Mouse (Mus musculus) kidney, embryonic 15.5 days (tissue): ENCODE results near the gene 1700030K09Rik. TPM values are rescaled to one million over a fixed set of nuclear protein-coding genes. Genes with fewer than 3 reads are reported as not detected.

Experiments
- ATAC-seq: fragments of 200-750 bp; cut with Nextera tagmentation; replicated peaks from 2 replicates; pipeline ENCODE4 v1.8.0; 2017; ENCODE audit warnings: moderate TSS enrichment; ENCODE audit not compliant: low FRiP score
- H3K27ac ChIP-seq: fragments of 300-500 bp; sonication (generic); 2 replicates; pipeline ENCODE4 v1.5.1; 2015; ENCODE audit warnings: mild to moderate bottlenecking, inconsistent platforms
- H3K27me3 ChIP-seq: fragments of 300-500 bp; sonication (generic); 2 replicates; pipeline ENCODE4 v1.6.1; 2015; ENCODE audit warnings: inconsistent platforms
- H3K36me3 ChIP-seq: fragments of 300-500 bp; sonication (generic); 2 replicates; pipeline ENCODE4 v1.6.1; 2015; ENCODE audit warnings: inconsistent platforms
- H3K4me1 ChIP-seq: fragments of 300-500 bp; sonication (generic); 2 replicates; pipeline ENCODE4 v1.6.1; 2015; ENCODE audit warnings: inconsistent platforms
- H3K4me2 ChIP-seq: fragments of 300-500 bp; sonication (generic); 2 replicates; pipeline ENCODE4 v1.6.1; 2015; ENCODE audit warnings: moderate library complexity, mild to moderate bottlenecking, inconsistent platforms
- H3K4me3 ChIP-seq: fragments of 300-500 bp; sonication (generic); replicated peaks from 2 replicates; pipeline ENCODE4 v1.5.1; 2015; ENCODE audit warnings: mild to moderate bottlenecking, inconsistent platforms
- H3K9ac ChIP-seq: fragments of 300-500 bp; sonication (generic); 2 replicates; pipeline ENCODE4 v1.6.1; 2015; ENCODE audit warnings: mild to moderate bottlenecking, inconsistent platforms
- H3K9me3 ChIP-seq: fragments of 300-500 bp; sonication (generic); replicated peaks from 2 replicates; pipeline ENCODE4 v1.6.1; 2016; ENCODE audit warnings: inconsistent platforms
- WGBS: fragments of 180-500 bp; shearing (Covaris S2); methylation state at CpG from one replicate; pipeline ENCODE4 v1.1.7; 2015; ENCODE audit warnings: mixed read lengths; 5-methylcytosine and 5-hydroxymethylcytosine counted together
- microRNA-seq: library from miRNA; unstranded; fragments of <30 nt; microRNA quantifications from one replicate; pipeline ENCODE4, GENCODE M21; 2016
- polyA plus RNA-seq: library from polyadenylated mRNA; unstranded; fragments of >200 nt; fragmentation: Nextera tagmentation; extraction: Ambion mirVana; gene quantifications from 2 replicates; pipeline ENCODE4 v1.2.1, GENCODE M21; 2015

Gene 1700030K09Rik
- polyA plus RNA-seq, 1 experiment from 2014 or later, result 17.0 TPM

DNA sequence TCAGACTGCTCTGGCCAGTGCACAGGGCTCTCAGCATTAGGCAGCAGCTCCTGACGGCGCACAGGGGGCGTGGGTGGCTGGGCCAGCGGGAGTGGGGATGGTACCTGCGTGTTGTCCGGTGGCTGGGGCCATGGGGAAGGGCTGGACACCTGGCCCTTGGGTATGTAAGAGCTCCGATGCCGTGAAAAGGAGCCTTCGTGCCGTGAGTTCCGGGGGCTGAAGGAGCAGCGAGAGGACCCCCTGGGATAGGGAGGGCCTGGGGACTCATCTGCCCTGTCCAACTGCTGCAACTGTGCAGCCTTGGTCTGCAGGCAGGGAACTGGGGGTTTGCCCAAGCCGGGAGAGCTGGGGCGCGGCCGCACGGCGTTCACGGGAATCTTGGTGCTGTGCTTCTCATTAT is 52.5 kb downstream of the 1700030K09Rik start:
- WGBS, result 92% methylated on average over 19 of the region's 19 CpGs
- H3K4me2 ChIP-seq, result no peak overlapping the region
- H3K27me3 ChIP-seq, result no peaks in the 10 kb centered on the region
- H3K4me3 ChIP-seq, result no peak overlapping the region
- ATAC-seq, result no peak
- H3K9ac ChIP-seq, result no peak overlapping the region
- H3K36me3 ChIP-seq, result peaks cover 41% of the 10 kb centered on the region
- H3K27ac ChIP-seq, result no peak overlapping the region
- H3K9me3 ChIP-seq, result no peaks in the 10 kb centered on the region
- peaks cover 20% of the 10 kb centered on the region for H3K4me1 ChIP-seq

- Histone ChIP-seq H3K9ac (no peak overlapping the region), H3K4me1 (peaks cover 15% of the 10 kb centered on the region), H3K4me2 (no peak overlapping the region), H3K4me3 (no peak overlapping the region), H3K27me3 (no peaks in the 10 kb centered on the region), H3K36me3 (peaks cover 47% of the 10 kb centered on the region), H3K9me3 (no peaks in the 10 kb centered on the region), H3K27ac (no peak overlapping the region)
- ATAC-seq, result no peak
- 56% methylated on average over 1 of the region's 1 CpGs for whole genome bisulfite sequencing
These were observed 54.2 kb downstream of the 1700030K09Rik start for GRCm38 (mm10) chr8:72497911-72498310.

DNA sequence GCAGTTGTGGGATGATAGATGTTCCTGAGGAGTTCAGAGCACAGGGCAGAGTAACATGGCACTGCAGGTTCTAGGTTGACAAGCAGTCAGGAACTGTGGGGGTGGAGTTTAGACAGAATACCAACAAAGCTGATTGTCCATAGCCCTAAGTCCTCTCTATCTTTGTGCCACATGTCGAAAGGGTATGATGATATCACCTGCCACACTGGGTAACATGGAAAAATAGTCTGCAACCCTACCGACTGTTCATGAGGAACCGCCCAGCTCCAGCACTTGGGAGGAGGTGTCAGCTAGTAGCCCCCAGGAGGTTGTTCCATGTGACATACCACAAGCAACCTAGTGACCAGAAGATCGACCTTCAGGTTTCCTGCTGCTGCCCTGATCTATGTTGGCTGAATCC is 54.8 kb downstream of the 1700030K09Rik start:
- Histone ChIP-seq H3K36me3 (peaks cover 47% of the 10 kb centered on the region), H3K27me3 (no peaks in the 10 kb centered on the region), H3K4me2 (no peak overlapping the region), H3K4me1 (peaks cover 11% of the 10 kb centered on the region), H3K9ac (no peak overlapping the region), H3K4me3 (no peak overlapping the region), H3K27ac (no peak overlapping the region), H3K9me3 (no peaks in the 10 kb centered on the region)
- ATAC-seq, result no peak
- WGBS, result 91% methylated on average over 4 of the region's 4 CpGs

- peaks cover 41% of the 10 kb centered on the region for H3K36me3 ChIP-seq
- no peak for ATAC-seq
- no peak overlapping the region for H3K27ac ChIP-seq
- H3K4me3 ChIP-seq, result no peak overlapping the region
- H3K27me3 ChIP-seq, result no peaks in the 10 kb centered on the region
- WGBS, result 80% methylated on average over 2 of the region's 2 CpGs
- no peak overlapping the region for H3K4me2 ChIP-seq
- H3K4me1 ChIP-seq, result no peaks in the 10 kb centered on the region
- no peak overlapping the region for H3K9ac ChIP-seq
- H3K9me3 ChIP-seq, result no peaks in the 10 kb centered on the region
These were observed 56.0 kb downstream of the 1700030K09Rik start for GRCm38 (mm10) chr8:72499521-72500284.

- Histone ChIP-seq H3K9ac (no peak overlapping the region), H3K4me3 (no peak overlapping the region), H3K36me3 (peaks cover 32% of the 10 kb centered on the region), H3K27me3 (no peaks in the 10 kb centered on the region), H3K27ac (no peak overlapping the region), H3K4me2 (no peak overlapping the region), H3K4me1 (no peaks in the 10 kb centered on the region), H3K9me3 (no peaks in the 10 kb centered on the region)
- ATAC-seq, result no peak
- 96% methylated on average over 1 of the region's 1 CpGs for WGBS
These were observed 56.8 kb downstream of the 1700030K09Rik start for GRCm38 (mm10) chr8:72500521-72500931.

GRCm38 (mm10) chr8:72504137-72504536 is 60.5 kb downstream of the 1700030K09Rik start:
- no peak for ATAC-seq

DNA sequence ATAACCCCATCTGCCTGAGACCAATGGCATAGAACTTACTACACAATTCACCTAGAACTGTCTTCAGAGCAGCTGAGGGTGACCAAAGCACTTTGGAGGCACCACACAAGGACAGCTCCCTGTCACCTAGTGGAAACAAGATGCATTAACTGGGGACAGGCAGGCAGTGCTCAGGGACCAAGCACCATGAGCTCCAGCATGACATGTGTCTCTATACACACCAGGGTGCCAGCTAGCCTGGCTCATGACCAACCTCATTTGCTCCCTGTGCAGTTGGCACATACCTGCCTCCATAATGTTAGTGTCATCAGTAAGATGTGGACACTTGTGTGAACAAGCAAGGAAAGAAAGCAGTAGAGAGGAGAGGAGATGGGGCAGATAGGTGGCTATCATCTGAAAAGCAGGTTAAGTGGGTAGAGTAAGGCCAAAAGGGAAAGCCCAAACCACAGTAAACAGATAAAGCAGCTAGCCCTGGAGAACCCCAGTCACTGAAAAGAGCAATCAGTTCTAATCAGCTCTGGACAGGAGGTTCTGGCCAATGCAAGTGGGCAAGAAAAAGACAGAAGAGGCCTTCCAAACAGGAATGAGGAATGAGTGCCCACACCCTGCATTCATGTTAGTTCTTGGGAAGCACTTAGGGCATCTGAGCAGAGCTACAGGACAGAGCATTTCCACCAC is 61.1 kb downstream of the 1700030K09Rik start:
- no peaks in the 10 kb centered on the region for H3K9me3 ChIP-seq
- ATAC-seq, result no peak
- no peaks in the 10 kb centered on the region for H3K4me1 ChIP-seq
- no peak overlapping the region for H3K4me2 ChIP-seq
- no peak overlapping the region for H3K4me3 ChIP-seq
- no peak overlapping the region for H3K27ac ChIP-seq
- H3K27me3 ChIP-seq, result no peaks in the 10 kb centered on the region
- peaks cover 6% of the 10 kb centered on the region; the same call in 1 of the 2 replicates for H3K36me3 ChIP-seq
- H3K9ac ChIP-seq, result no peak overlapping the region

More at GRCm38 (mm10) chr8:72504137-72504536, 60.5 kb downstream of the 1700030K09Rik start:
- no peak overlapping the region for H3K27ac ChIP-seq
- no peaks in the 10 kb centered on the region for H3K4me1 ChIP-seq
- H3K4me2 ChIP-seq, result no peak overlapping the region
- no peak overlapping the region for H3K9ac ChIP-seq
- H3K36me3 ChIP-seq, result peaks cover 6% of the 10 kb centered on the region
- H3K4me3 ChIP-seq, result no peak overlapping the region
- H3K27me3 ChIP-seq, result no peaks in the 10 kb centered on the region
- no peaks in the 10 kb centered on the region for H3K9me3 ChIP-seq

- no peak overlapping the region for H3K4me3 ChIP-seq
- H3K9ac ChIP-seq, result no peak overlapping the region
- no peak overlapping the region for H3K4me2 ChIP-seq
- no peak for ATAC-seq
- H3K36me3 ChIP-seq, result peaks cover 5% of the 10 kb centered on the region; the same call in 1 of the 2 replicates
- 88% methylated on average over 1 of the region's 1 CpGs for WGBS
- H3K27me3 ChIP-seq, result no peaks in the 10 kb centered on the region
- H3K4me1 ChIP-seq, result no peaks in the 10 kb centered on the region
- H3K27ac ChIP-seq, result no peak overlapping the region
- no peaks in the 10 kb centered on the region for H3K9me3 ChIP-seq
These were observed 63.8 kb downstream of the 1700030K09Rik start for GRCm38 (mm10) chr8:72507505-72507904.

Small RNAs within 50 kb of the gene (microRNA-seq; reads per million reads assigned to microRNA genes)
- not detected for gene Mir7068

Other genes starting within 250 kb of the 1700030K09Rik start
- not detected in 2 replicates for gene Cib3, start 231.0 kb upstream of the 1700030K09Rik start, polyA plus RNA-seq
- not detected in 2 replicates for gene Gm11034, start 230.2 kb upstream of the 1700030K09Rik start, polyA plus RNA-seq
- 73.0 and 74.0 TPM in 2 replicates for gene Fam32a, start 224.2 kb upstream of the 1700030K09Rik start, polyA plus RNA-seq
- gene Ap1m1, start 203.9 kb upstream of the 1700030K09Rik start, polyA plus RNA-seq, result 123 and 138 TPM in 2 replicates
- gene Gm10282, start 138.6 kb upstream of the 1700030K09Rik start, polyA plus RNA-seq, result 29.0 and 30.3 TPM in 2 replicates
- gene Klf2, start 124.8 kb upstream of the 1700030K09Rik start, polyA plus RNA-seq, result 12.6 and 14.0 TPM in 2 replicates
- 58.4 and 64.1 TPM in 2 replicates for gene Eps15l1, start 22.4 kb upstream of the 1700030K09Rik start, polyA plus RNA-seq
- 1.5 and 1.9 TPM in 2 replicates for gene Calr3, start within 50 bp of the 1700030K09Rik start, polyA plus RNA-seq
- gene Cherp, start 31.3 kb downstream of the 1700030K09Rik start, polyA plus RNA-seq, result 71.5 and 77.2 TPM in 2 replicates
- 18.9 and 21.5 TPM in 2 replicates for gene Slc35e1, start 48.7 kb downstream of the 1700030K09Rik start, polyA plus RNA-seq
- gene Med26, start 104.4 kb downstream of the 1700030K09Rik start, polyA plus RNA-seq, result 16.2 and 18.4 TPM in 2 replicates
- gene Smim7, start 127.2 kb downstream of the 1700030K09Rik start, polyA plus RNA-seq, result 114 and 123 TPM in 2 replicates
- 22.0 and 23.1 TPM in 2 replicates for gene Tmem38a, start 128.2 kb downstream of the 1700030K09Rik start, polyA plus RNA-seq
- 0.01 and 0.04 TPM in 2 replicates for gene Nwd1, start 202.8 kb downstream of the 1700030K09Rik start, polyA plus RNA-seq